Mouse (Mus musculus): ENCODE results near the gene Olfr307.

DNA sequence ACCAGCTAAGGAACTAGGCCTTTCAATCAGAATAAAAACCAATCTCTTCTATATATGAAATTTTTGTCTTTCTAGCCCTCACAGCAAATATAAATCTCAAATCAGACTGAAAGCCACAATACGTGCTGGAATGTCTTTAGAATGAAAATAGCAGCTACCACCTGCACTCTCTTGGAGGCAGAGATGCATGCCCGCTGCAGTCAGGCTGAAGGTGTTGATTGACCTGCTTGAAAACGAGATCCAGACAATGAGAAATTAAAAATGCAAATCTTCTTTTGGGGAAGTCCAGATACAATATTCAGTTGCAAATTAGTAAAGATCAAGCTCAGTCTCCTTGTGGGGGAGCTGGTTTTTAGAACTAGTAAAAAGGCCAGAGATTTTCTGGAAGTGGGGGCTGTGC, 6.9 kb upstream of the Olfr307 start:
- no peak for TF ChIP-seq EP300 (IDR thresholded peaks at IDR 0.05)
- no peak for TF ChIP-seq CTCF (IDR thresholded peaks at IDR 0.05)

Data from lung, postnatal 0 days (tissue).